Mouse (Mus musculus) ES-Bruce4 (cell line): ENCODE measurements at regions not wholly inside any gene's neighbourhood (a gene's known extent, or its start where the extent isn't known, plus 50 kb on each side); places are given as distances from the start of the nearest gene placed in this dataset.

Experiments
- H3K27ac ChIP-seq: 2 replicates; pipeline ENCODE4 v1.5.1; 2012; ENCODE audit warnings: low read length, inconsistent platforms; ENCODE audit not compliant: insufficient read depth
- H3K27me3 ChIP-seq: 2 replicates; pipeline ENCODE4 v1.6.1; 2012; ENCODE audit warnings: mild to moderate bottlenecking, low read length, inconsistent platforms; ENCODE audit not compliant: control insufficient read depth, poor library complexity, insufficient read depth, severe bottlenecking
- H3K36me3 ChIP-seq: 2 replicates; pipeline ENCODE4 v1.6.1; 2012; ENCODE audit warnings: inconsistent platforms, mild to moderate bottlenecking, low read length, moderate library complexity; ENCODE audit not compliant: control insufficient read depth, poor library complexity, insufficient read depth, severe bottlenecking
- H3K4me1 ChIP-seq: one replicate; pipeline ENCODE4 v1.8.1; 2011; ENCODE audit warnings: low read length; ENCODE audit not compliant: control insufficient read depth, insufficient read depth
- H3K4me3 ChIP-seq: 2 replicates; pipeline ENCODE4 v1.5.1; 2011; ENCODE audit warnings: low read depth, mild to moderate bottlenecking, low read length
- H3K9ac ChIP-seq: 2 replicates; pipeline ENCODE4 v1.6.1; 2012; ENCODE audit warnings: low read depth, mild to moderate bottlenecking, inconsistent platforms; ENCODE audit not compliant: poor library complexity, severe bottlenecking
- H3K9me3 ChIP-seq: replicated peaks from 2 replicates; pipeline ENCODE4 v1.6.1; 2012; ENCODE audit warnings: mild to moderate bottlenecking, low read length, inconsistent platforms; ENCODE audit not compliant: control insufficient read depth, poor library complexity, insufficient read depth, severe bottlenecking
- CTCF ChIP-seq: IDR thresholded peaks from one replicate; pipeline ENCODE4 v1.8.1; 2011; ENCODE audit warnings: low read depth, low read length
- EP300 ChIP-seq: IDR thresholded peaks from 2 replicates; pipeline ENCODE4 v1.6.1; 2011; ENCODE audit warnings: low read depth, low read length; ENCODE audit not compliant: insufficient read depth
- POLR2A ChIP-seq: IDR thresholded peaks from one replicate; pipeline ENCODE4 v1.8.1; 2011; ENCODE audit warnings: low read length; ENCODE audit not compliant: insufficient read depth

- Histone ChIP-seq H3K4me1 (no peaks in the 10 kb centered on the region), H3K27ac (no peak overlapping the region), H3K9me3 (no peaks in the 10 kb centered on the region), H3K9ac (no peak overlapping the region), H3K27me3 (no peaks in the 10 kb centered on the region), H3K36me3 (no peaks in the 10 kb centered on the region), H3K4me3 (no peak overlapping the region)
- TF ChIP-seq POLR2A (no peak), EP300 (no peak), CTCF (no peak)
Measured at GRCm38 (mm10) chr15:7650705-7651104, 159.9 kb upstream of the Gdnf start.

GRCm38 (mm10) chr15:7663888-7664287, 146.8 kb upstream of the Gdnf start:
- Histone ChIP-seq H3K36me3 (no peaks in the 10 kb centered on the region), H3K27me3 (no peaks in the 10 kb centered on the region), H3K27ac (no peak overlapping the region), H3K4me1 (no peaks in the 10 kb centered on the region), H3K9me3 (no peaks in the 10 kb centered on the region), H3K4me3 (no peak overlapping the region), H3K9ac (no peak overlapping the region)
- TF ChIP-seq CTCF, result no peak
- TF ChIP-seq POLR2A, result no peak
- no peak for TF ChIP-seq EP300

- no peak overlapping the region for H3K27ac ChIP-seq
- no peaks in the 10 kb centered on the region for H3K36me3 ChIP-seq
- H3K9me3 ChIP-seq, result 0 out of 2 replicates have a peak, but pooled peaks cover 2% of the 10 kb centered on the region
- no peaks in the 10 kb centered on the region; the same call in 1 of the 2 replicates for H3K27me3 ChIP-seq
- TF ChIP-seq EP300 (no peak), CTCF (no peak), POLR2A (no peak)
- no peak overlapping the region for H3K9ac ChIP-seq
- no peak overlapping the region for H3K4me3 ChIP-seq
- no peaks in the 10 kb centered on the region for H3K4me1 ChIP-seq
Measured at GRCm38 (mm10) chr15:7669631-7670030, 141.0 kb upstream of the Gdnf start.

GRCm38 (mm10) chr15:7676970-7677369, 133.7 kb upstream of the Gdnf start:
- no peaks in the 10 kb centered on the region for H3K36me3 ChIP-seq
- H3K27ac ChIP-seq, result no peak overlapping the region
- no peaks in the 10 kb centered on the region for H3K4me1 ChIP-seq
- H3K27me3 ChIP-seq, result no peaks in the 10 kb centered on the region
- H3K9me3 ChIP-seq, result 0 out of 2 replicates have a peak, but pooled peaks cover under 1% of the 10 kb centered on the region
- H3K4me3 ChIP-seq, result no peak overlapping the region
- TF ChIP-seq CTCF (no peak), EP300 (no peak), POLR2A (no peak)
- H3K9ac ChIP-seq, result no peak overlapping the region

GRCm38 (mm10) chr15:7678711-7679110, 131.9 kb upstream of the Gdnf start:
- no peak overlapping the region for H3K27ac ChIP-seq
- H3K4me3 ChIP-seq, result no peak overlapping the region
- no peaks in the 10 kb centered on the region for H3K27me3 ChIP-seq
- no peaks in the 10 kb centered on the region for H3K9me3 ChIP-seq
- no peaks in the 10 kb centered on the region for H3K36me3 ChIP-seq
- no peak overlapping the region for H3K9ac ChIP-seq
- TF ChIP-seq CTCF (no peak), POLR2A (no peak), EP300 (no peak)
- no peaks in the 10 kb centered on the region for H3K4me1 ChIP-seq

- Histone ChIP-seq H3K27me3 (no peaks in the 10 kb centered on the region), H3K9ac (no peak overlapping the region)
- TF ChIP-seq CTCF (no peak), EP300 (no peak), POLR2A (no peak)
Measured at GRCm38 (mm10) chr15:7681011-7681410, 129.6 kb upstream of the Gdnf start.

More at GRCm38 (mm10) chr15:7681011-7681410, 129.6 kb upstream of the Gdnf start:
- no peaks in the 10 kb centered on the region for H3K4me1 ChIP-seq
- no peak overlapping the region for H3K4me3 ChIP-seq
- no peaks in the 10 kb centered on the region for H3K36me3 ChIP-seq
- no peaks in the 10 kb centered on the region for H3K9me3 ChIP-seq
- H3K27ac ChIP-seq, result no peak overlapping the region
